Mouse (Mus musculus): ENCODE data around the gene Pdpn. TPM values are rescaled to one million over a fixed set of nuclear protein-coding genes. Genes with fewer than 3 reads are reported as not detected.

The Pdpn gene
- polyA plus RNA-seq, 1 experiment from 2014 or later: 1.6 TPM

DNA sequence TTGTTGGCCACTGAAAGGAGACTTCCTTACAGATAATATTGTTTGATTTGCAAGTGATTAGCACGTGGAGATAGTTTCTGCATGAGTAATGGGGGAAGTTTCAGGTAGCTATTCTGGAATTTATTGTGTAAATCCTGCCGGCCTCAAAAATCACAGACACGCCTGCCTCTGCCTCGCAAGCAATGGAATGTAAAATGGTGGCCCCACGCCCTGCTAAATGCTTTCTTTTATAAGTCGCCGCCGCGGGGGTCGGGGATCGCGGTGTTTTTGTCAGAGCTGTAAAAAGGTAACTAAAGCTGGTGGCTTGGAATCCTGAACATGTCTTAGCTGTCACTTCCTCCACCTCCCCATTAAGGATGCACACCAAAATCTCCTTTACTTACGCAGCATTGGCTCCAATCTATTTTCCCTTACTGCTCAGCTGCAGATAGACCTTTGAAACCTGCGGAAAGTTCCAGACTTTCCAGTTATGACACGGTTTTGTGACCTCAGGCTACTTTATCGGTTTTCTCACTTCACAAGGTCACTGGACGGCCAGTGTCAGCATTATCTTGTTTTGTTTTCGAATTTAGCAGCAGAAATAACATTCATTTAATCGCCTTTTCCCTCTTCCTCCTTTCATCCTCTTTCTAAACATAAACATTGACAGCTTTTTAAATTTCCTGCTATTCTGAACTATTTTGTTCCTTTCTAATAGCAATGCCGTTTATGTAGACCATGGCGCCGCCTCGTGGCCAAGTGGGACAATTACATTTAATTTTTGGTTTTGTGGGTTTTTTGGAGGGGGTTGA, 60.9 kb downstream of the Pdpn start:
- DNase-seq (no peak), ATAC-seq (ENCODE audit: low read depth) (no peak)
- Histone ChIP-seq H3K4me2 (peak overlapping the region; percentile 49), H3K27ac (no peak overlapping the region), H3K36me3 (no peaks in the 10 kb centered on the region), H3K4me1 (replicated peaks) (peaks cover 3% of the 10 kb centered on the region; the same call in 1 of the 2 replicates), H3K4me3 (replicated peaks) (peak overlapping the region; percentile 20), H3K9ac (peak overlapping the region; percentile 26; the same call in 1 of the 2 replicates), H3K27me3 (no peaks in the 10 kb centered on the region), H3K9me3 (replicated peaks) (no peaks in the 10 kb centered on the region; the same call in 1 of the 2 replicates)
- 18% methylated on average over 23 of the region's 23 CpGs for WGBS (ENCODE audit: insufficient replicate concordance)

DNA sequence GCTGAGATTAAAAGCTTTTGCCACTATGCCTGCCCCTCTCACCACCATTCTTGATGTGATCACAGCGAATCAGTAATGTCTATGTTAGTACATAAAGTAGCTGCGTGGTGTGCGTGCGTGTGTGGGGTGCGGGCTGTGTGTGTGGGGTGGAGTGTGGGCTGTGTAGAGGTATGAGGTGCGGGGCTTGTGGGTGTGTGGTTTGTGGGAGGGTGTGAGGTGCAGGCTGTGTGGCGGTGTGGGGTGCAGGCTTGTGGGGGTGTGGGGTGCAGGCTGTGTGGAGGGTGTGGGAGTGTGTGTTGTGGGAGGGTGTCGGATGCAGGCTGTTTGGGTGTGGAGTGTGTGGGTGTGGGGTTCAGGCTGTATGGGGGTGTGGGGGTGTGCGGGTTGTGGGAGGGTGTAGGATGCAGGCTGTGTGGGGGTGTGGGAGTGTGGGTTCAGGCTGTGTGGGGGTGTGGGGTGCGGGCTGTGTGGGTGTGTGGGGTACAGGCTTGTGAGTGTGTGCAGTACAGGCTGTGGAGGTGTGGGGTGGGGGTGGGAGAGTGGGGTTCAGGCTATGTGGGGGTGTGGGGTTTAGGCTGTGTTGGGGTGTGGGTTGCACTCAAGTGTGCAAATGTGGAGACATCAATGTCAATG, 67.5 kb downstream of the Pdpn start:
- H3K27ac ChIP-seq: no peak overlapping the region
- H3K36me3 ChIP-seq: no peaks in the 10 kb centered on the region
- 77% methylated on average over 10 of the region's 10 CpGs for WGBS (ENCODE audit: insufficient replicate concordance)
- no peak overlapping the region for H3K9ac ChIP-seq
- H3K4me3 ChIP-seq (replicated peaks): no peak overlapping the region
- H3K4me2 ChIP-seq: no peak overlapping the region
- ATAC-seq (ENCODE audit: low read depth): 0 out of 2 replicates have a peak, but pooled peaks have one; percentile 29
- H3K4me1 ChIP-seq (replicated peaks): no peaks in the 10 kb centered on the region
- DNase-seq: no peak
- no peaks in the 10 kb centered on the region for H3K27me3 ChIP-seq
- H3K9me3 ChIP-seq (replicated peaks): no peaks in the 10 kb centered on the region; the same call in 1 of the 2 replicates

DNA sequence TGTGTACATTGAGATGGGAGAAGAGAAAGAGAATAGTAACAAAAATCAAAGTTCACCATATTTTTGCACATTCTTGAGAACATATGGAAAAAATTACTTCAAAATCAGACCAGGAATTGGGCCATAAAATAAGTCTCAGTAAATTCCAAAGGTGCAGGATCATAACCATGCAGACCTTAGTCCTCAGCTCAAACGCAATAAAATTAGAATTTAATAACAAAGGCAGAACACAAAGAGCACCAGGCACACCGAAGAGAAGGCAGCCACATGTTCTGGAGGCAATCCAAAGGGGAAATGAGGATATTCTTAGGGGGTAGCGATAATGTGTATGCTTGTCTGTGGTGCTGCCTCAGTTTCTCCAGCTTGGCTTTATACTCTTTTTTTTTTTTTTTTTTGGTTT, 68.3 kb downstream of the Pdpn start:
- Histone ChIP-seq H3K36me3 (no peaks in the 10 kb centered on the region), H3K4me1 (replicated peaks) (no peaks in the 10 kb centered on the region), H3K27ac (no peak overlapping the region), H3K4me2 (no peak overlapping the region), H3K27me3 (no peaks in the 10 kb centered on the region), H3K4me3 (replicated peaks) (no peak overlapping the region), H3K9ac (no peak overlapping the region), H3K9me3 (replicated peaks) (no peaks in the 10 kb centered on the region; the same call in 1 of the 2 replicates)
- WGBS (ENCODE audit: insufficient replicate concordance): 69% methylated on average over 3 of the region's 3 CpGs
- no peak for ATAC-seq (ENCODE audit: low read depth)
- DNase-seq: no peak

DNA sequence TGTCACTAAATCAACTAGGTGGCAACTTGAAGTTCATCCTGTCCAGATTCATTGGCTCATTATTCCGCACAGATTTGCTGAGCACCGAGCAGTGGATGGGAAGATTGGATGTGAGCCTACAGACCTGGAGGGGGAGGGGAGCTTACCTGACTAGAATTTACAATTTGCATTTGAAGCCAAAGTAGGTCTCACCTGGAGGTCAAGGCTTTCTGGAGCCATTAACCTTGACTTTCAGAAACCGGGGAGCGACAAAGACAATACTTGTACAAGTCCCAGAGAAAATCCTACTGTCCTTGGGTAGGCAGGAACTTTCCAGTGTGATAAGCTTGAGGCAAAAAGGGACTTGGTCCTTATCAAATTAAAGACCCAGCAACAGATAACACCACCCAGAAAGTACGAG, 71.4 kb downstream of the Pdpn start:
- H3K27ac ChIP-seq: no peak overlapping the region
- H3K9ac ChIP-seq: no peak overlapping the region
- H3K4me3 ChIP-seq (replicated peaks): no peak overlapping the region
- H3K9me3 ChIP-seq (replicated peaks): no peaks in the 10 kb centered on the region
- ATAC-seq (ENCODE audit: low read depth): no peak
- no peaks in the 10 kb centered on the region for H3K36me3 ChIP-seq
- 52% methylated on average over 5 of the region's 5 CpGs for WGBS (ENCODE audit: insufficient replicate concordance)
- no peaks in the 10 kb centered on the region for H3K27me3 ChIP-seq
- no peak overlapping the region for H3K4me2 ChIP-seq
- no peaks in the 10 kb centered on the region for H3K4me1 ChIP-seq (replicated peaks)
- DNase-seq: no peak

DNA sequence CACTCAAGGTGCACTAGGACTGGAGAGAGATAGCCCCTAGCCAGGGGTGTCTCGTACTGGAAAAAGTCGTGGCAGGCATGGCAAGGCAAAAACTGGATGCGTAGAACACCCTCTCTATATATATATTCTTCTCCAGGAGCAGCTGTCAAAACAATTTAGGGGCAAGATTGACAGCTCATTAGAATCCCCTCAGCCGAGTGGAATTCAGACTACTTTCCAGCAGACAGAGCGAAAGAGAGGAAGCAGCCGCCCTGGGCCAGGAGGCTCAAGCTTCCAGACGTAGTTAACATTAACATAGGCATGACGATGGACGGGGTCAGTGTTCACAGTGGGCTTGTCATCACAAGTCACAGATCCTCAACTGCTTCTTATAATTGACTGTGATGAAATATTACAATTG, 73.5 kb downstream of the Pdpn start:
- no peaks in the 10 kb centered on the region for H3K36me3 ChIP-seq
- no peaks in the 10 kb centered on the region for H3K4me1 ChIP-seq (replicated peaks)
- no peaks in the 10 kb centered on the region for H3K27me3 ChIP-seq
- no peak overlapping the region for H3K9ac ChIP-seq
- DNase-seq (no peak), ATAC-seq (ENCODE audit: low read depth) (no peak)
- no peak overlapping the region for H3K4me3 ChIP-seq (replicated peaks)
- H3K27ac ChIP-seq: no peak overlapping the region
- H3K4me2 ChIP-seq: no peak overlapping the region
- no peaks in the 10 kb centered on the region for H3K9me3 ChIP-seq (replicated peaks)
- 59% methylated on average over 9 of the region's 9 CpGs for WGBS (ENCODE audit: insufficient replicate concordance)

DNA sequence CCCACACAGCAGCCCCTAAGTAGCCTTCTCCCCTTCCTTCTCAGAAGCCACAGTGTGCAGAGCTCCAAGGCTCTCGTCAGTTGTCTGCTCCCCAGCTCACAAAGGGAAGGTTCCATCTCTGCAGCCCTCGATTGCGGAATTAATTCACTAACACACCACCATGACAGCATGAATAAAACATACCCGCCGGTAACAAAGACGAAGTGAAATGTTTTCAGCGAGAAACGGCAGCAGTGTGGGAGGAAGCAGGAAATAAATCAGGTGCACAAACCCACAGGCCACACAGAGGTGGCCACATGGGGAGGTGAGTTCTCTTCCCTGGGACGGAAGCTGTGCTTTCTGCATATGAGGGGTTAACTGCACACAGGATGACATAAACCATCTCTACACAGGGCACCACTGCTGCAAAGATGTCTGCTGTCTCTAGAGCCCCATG, 80.0 kb downstream of the Pdpn start:
- Histone ChIP-seq H3K4me1 (replicated peaks) (peaks cover 8% of the 10 kb centered on the region; the same call in 1 of the 2 replicates), H3K36me3 (no peaks in the 10 kb centered on the region), H3K4me3 (replicated peaks) (no peak overlapping the region), H3K4me2 (no peak overlapping the region), H3K9me3 (replicated peaks) (no peaks in the 10 kb centered on the region), H3K27me3 (peaks cover 3% of the 10 kb centered on the region; the same call in 1 of the 2 replicates), H3K9ac (no peak overlapping the region), H3K27ac (no peak overlapping the region)
- WGBS (ENCODE audit: insufficient replicate concordance): 35% methylated on average over 9 of the region's 9 CpGs
- ATAC-seq (ENCODE audit: low read depth) (no peak), DNase-seq (no peak)

DNA sequence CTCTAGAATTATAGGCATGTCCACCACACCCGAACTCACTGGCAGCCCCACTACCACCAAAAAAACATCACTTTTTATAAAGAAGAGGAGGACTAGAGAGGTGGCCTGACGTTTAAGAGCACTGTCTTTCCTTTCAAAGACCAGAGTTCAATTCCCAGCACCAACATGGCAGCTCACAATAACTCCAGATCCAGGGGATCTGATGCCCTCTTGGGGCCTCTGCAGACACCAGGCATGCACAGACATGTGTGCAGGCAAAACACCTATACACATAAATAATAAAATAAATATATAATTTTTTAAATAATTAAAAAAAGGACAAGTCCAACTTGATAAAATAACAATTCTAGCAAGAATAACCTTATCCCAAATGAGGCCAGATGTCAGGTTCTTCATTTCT, 80.5 kb downstream of the Pdpn start:
- Histone ChIP-seq H3K4me3 (replicated peaks) (no peak overlapping the region), H3K9me3 (replicated peaks) (no peaks in the 10 kb centered on the region), H3K36me3 (no peaks in the 10 kb centered on the region), H3K27me3 (peaks cover 3% of the 10 kb centered on the region; the same call in 1 of the 2 replicates), H3K9ac (no peak overlapping the region), H3K4me2 (no peak overlapping the region), H3K27ac (no peak overlapping the region), H3K4me1 (replicated peaks) (peaks cover 8% of the 10 kb centered on the region; the same call in 1 of the 2 replicates)
- no peak for ATAC-seq (ENCODE audit: low read depth)
- DNase-seq: no peak
- 48% methylated on average over 2 of the region's 2 CpGs for WGBS (ENCODE audit: insufficient replicate concordance)

Other genes with a start within 250 kb of the Pdpn start
- 2.9 and 4.7 TPM in 2 replicates for gene Prdm2, start 86.6 kb downstream of the Pdpn start, polyA plus RNA-seq (2015; fragmentation: Nextera tagmentation; extraction: Ambion mirVana)
- not detected in 2 replicates for gene Lrrc38, start 50.2 kb upstream of the Pdpn start, polyA plus RNA-seq (2015; fragmentation: Nextera tagmentation; extraction: Ambion mirVana)
- gene Pramel1, start 94.9 kb upstream of the Pdpn start, polyA plus RNA-seq (2015; fragmentation: Nextera tagmentation; extraction: Ambion mirVana): not detected in 2 replicates
- gene Pramef8, start 112.9 kb upstream of the Pdpn start, polyA plus RNA-seq (2015; fragmentation: Nextera tagmentation; extraction: Ambion mirVana): 4.0 and 5.6 TPM in 2 replicates
- gene Oog4, start 150.8 kb upstream of the Pdpn start, polyA plus RNA-seq (2015; fragmentation: Nextera tagmentation; extraction: Ambion mirVana): not detected in 2 replicates
- not detected in 2 replicates for gene Gm13043, start 211.8 kb upstream of the Pdpn start, polyA plus RNA-seq (2015; fragmentation: Nextera tagmentation; extraction: Ambion mirVana)
- gene Gm13040, start 236.4 kb upstream of the Pdpn start, polyA plus RNA-seq (2015; fragmentation: Nextera tagmentation; extraction: Ambion mirVana): not detected in 2 replicates